Mouse (Mus musculus): ENCODE measurements around the gene Ptprm.

DNA sequence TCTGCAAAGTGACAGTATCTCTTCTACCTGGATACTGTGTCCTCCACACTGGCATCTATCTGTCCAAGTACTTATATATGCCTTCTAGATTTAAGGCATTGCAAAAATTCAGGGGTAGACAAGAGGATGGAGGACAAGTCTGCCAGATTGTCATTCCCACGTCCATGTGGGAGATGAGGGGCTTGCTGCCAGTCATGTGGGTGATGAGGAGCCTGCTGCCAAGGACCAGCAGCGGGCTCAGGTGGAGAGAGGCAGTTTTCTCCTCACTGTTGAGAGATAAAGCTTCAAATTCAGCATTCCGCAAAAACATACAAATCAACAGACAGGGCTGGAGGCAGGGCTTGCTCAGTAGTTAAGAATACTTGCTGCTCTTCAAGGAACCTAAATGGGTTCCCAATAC lies 66.8 kb downstream of the Ptprm start:
- TF ChIP-seq EP300 (IDR thresholded peaks at IDR 0.05) (no peak), CTCF (IDR thresholded peaks at IDR 0.05) (no peak)
